Mouse (Mus musculus): ENCODE measurements around the gene Ccnj.

Ccnj gene

GRCm38 (mm10) chr19:40849391-40849790 lies 18.3 kb downstream of the Ccnj start:
- no peak for DNase-seq

GRCm38 (mm10) chr19:40859555-40859954 lies 28.5 kb downstream of the Ccnj start:
- DNase-seq = no peak

GRCm38 (mm10) chr19:40868284-40868683 lies 37.2 kb downstream of the Ccnj start:
- DNase-seq = no peak

GRCm38 (mm10) chr19:40869425-40870105 lies 38.5 kb downstream of the Ccnj start:
- DNase-seq = no peak

GRCm38 (mm10) chr19:40872955-40873665 lies 42.0 kb downstream of the Ccnj start:
- peak; percentile 86 for DNase-seq

GRCm38 (mm10) chr19:40881700-40882099 lies 50.6 kb downstream of the Ccnj start:
- no peak for DNase-seq

- no peak for DNase-seq
These were observed 57.8 kb downstream of the Ccnj start for GRCm38 (mm10) chr19:40888887-40889286.

GRCm38 (mm10) chr19:40894071-40894506 lies 63.0 kb downstream of the Ccnj start:
- no peak for DNase-seq

GRCm38 (mm10) chr19:40894519-40895392 lies 63.7 kb downstream of the Ccnj start, which contains the start of gene Zfp518a:
Gene Zfp518a (plus strand): TSS chr19:40894705.
- peak; percentile 91 for DNase-seq

- DNase-seq = no peak
These were observed 64.3 kb downstream of the Ccnj start for GRCm38 (mm10) chr19:40895393-40895703.

Measured in thymus, postnatal 25 days (tissue).